Mouse (Mus musculus): Measurements from ENCODE around the gene Kcmf1.

Gene Kcmf1

DNA sequence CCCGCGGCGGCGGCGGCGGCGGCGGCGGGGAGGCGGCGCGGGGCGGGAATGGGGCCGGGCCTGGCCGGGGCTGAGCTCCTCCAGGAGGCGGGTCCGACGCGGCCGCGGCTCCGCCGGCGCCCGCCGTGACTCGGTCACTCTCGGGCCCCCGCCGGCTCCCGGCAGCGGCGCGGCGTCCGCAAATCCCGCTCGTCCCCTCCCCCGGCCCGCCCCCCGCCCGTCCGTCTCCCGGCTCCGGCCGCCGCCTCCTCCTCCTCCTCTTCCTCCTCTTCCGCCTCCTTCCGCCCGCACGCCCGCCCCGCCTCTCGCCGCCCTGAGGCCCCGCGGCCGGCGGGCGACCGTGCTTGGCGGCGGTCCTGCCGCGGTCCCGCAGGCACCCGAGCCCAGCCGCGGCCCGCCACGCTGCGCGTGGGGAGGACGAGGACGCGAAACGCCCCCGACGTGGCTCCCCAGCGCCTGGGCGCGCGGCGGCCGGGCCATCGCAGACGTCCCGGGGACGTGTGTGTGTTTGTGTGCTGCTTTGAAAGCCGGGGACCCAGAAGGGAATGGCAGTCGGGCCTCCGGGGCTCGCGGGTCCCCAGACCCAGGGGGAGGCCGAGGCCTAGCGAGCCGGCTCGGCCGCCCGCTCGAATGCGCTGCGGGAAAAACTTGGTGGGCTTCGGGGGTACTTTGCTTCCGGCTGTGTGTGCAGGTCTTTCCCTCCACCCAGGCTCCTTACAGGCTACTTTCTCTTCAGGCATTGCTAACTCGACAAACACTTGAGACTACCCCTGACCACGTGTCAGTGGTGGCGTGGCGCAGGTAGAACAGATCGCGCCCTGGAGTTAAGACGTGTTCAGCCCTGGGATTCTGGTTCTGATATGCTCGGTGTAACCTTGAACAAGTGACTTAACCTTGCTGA, at the start of gene Kcmf1:
Gene Kcmf1 (minus strand): TSS at position 199 of the 901 bp plus-strand sequence.
- DNase-seq = peak; percentile 68

GRCm38 (mm10) chr6:72949161-72949756, 49.5 kb upstream of the Kcmf1 start:
- DNase-seq = no peak

DNA sequence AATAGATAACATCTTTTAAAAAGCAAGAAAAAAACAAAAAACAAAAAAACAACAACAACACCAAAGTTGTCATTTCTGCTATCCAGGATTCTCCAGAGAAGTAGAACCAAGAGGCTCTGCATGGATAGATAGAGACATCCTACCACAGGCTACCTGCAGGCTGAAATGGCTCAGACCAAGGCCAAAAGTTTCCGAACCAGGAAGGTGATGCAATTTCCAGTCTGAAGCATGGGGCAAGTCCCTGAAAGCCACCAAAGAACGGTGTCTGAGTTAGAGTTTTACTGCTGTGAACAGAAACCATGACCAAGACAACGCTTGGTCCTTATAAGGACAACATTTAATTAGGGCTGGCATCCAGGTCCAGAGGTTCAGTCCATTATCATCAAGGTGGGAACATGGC, 48.6 kb upstream of the Kcmf1 start:
- DNase-seq = no peak

DNA sequence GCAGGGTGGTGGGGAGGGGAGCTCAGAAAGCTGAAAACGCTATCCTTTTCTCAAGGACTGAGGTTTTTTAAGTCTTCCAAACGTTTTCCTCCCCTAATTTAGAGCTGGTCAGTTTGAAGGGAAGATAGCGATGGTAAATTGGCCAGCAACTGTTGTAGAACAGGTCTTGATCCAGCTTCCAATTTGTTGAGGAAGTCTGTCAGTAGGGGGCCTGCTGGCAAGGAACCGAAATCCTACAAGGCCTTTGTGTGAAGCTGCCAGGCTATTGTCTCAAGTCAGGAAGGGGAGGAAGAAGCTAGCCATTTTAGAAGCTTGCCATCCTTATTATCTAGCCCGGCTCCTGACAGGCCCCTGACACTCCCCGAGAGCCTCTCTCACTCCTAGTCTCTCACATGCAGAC, 48.2 kb upstream of the Kcmf1 start:
- no peak for DNase-seq

- peak; percentile 73 for DNase-seq
These were observed 40.7 kb upstream of the Kcmf1 start for GRCm38 (mm10) chr6:72940493-72940892.

GRCm38 (mm10) chr6:72937859-72938258, 38.1 kb upstream of the Kcmf1 start:
- DNase-seq = no peak

DNA sequence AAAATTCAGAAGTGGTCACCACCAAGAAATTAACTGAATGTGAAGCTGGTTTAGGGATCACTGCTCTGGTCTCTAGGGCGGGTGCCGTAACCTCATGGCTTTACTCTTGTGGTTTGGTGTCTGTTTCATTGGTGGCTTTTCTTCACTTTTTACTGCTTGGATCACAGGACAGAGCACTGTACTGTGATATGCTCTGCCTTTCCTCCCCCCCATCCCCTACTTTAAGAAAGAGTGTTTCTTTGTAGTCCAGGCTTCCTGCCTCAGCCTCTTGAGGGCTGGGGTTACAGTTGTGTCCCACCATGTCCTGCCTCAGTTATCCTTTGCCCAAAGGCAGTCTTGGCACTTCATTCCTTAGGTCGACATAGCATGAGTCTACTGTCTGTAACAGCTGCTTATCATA, 37.7 kb upstream of the Kcmf1 start:
- no peak for DNase-seq

GRCm38 (mm10) chr6:72932955-72933354, 33.2 kb upstream of the Kcmf1 start:
- no peak for DNase-seq

DNA sequence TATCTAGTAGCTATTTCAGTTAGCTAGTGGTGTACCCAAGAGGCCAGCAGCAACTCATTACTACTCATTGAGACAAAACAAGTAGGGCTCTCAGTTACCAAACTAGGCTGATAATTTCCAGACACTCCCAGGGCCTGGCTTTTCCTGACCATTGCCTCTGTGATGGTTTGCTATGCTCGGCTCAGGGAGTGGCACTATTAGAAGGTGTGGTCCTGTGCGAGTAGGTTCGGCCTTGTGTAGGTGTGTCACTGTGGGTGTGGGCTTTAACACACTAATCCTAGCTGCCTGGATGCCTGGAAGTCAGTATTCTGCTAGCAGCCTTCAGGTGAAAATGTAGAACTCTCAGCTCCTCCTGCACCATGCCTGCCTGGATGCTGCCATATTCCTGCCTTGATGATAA, 31.8 kb upstream of the Kcmf1 start:
- DNase-seq = no peak

- DNase-seq = no peak
These were observed 30.1 kb upstream of the Kcmf1 start for GRCm38 (mm10) chr6:72929795-72930398.

DNA sequence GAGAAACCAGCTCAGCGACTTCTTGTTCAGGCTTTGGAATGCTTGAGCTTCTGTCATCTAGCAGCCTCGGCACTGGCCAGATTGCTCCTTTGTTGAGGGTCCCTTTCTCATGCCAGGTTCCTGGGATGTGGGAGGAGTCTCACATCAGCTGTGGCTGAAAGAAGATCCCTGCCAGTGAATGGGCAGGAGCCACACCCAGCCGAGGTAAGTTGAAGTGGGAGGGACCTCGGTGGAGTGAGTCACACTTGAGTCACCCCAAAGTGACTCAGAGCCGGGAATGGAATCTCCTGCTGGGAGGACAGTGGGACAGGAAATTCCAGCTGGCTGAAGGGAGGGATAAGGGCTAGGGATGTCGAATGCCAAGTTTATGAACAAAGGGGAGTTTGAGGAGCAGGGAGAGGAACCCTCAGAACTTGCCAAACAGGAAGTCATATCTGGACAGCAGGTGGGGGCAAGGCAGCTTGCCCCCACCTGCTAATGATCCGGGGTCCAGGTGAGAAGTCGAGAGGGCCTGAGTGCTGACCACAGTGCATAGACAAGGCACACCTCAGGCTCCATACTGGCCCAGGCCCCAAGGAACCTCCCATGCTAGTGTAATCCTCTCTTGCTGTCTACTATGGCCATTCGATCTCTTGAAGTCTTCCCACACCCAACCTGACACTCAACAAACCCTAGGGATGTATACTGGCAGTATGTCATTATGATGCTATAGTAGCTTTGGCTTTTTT, 27.1 kb upstream of the Kcmf1 start:
- DNase-seq = no peak

DNA sequence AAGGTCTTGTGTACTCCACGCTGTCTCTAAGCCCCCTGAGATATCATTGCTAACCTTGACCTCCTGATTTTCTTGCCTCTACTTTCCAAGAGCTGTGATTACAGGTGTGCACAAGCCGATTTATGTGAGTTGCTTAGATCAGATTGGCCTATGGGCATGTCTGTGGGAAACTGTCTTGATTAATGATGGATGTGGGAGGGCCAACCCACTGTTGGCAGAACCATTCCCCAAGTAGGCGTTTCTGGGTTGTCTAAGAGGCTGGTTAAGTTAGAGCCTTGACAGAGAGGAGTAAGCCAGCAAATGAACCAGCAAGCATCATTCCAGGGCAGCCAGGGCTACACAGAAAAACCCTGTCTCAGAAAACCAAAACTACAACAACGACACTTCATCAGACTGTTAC, 26.3 kb upstream of the Kcmf1 start:
- no peak for DNase-seq

GRCm38 (mm10) chr6:72923381-72923780, 23.6 kb upstream of the Kcmf1 start:
- no peak for DNase-seq

- DNase-seq = no peak
These were observed 21.3 kb upstream of the Kcmf1 start for GRCm38 (mm10) chr6:72921081-72921480.

DNA sequence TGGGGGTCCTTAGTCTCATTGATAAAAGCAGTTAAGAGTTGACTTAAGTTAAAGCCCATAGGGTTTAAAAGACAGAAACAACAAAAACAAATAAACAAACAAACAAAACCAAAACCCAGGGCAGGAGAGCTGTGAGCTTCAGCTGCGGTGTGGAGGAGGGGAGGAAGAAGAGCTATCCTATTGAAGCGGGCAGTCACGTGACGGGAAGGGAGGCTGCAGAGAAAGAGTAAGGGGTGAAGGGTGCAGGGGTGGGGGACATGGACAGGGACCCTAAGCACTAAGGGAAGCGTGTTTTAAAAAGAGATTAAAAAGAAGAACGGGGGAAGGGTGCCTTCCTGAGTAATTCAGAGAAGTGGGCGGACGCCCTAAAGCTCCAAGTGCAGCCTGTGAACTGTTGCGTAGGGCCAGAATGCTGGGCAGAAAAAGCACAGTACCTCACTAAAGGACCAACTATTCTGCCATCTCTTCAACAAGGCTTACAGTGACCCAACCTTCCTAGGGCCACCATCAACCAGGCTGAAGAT, 18.8 kb upstream of the Kcmf1 start:
- no peak for DNase-seq

- no peak for DNase-seq
These were observed 16.6 kb upstream of the Kcmf1 start for GRCm38 (mm10) chr6:72916330-72916729.

GRCm38 (mm10) chr6:72914087-72914749, 14.4 kb upstream of the Kcmf1 start:
- DNase-seq = no peak

DNA sequence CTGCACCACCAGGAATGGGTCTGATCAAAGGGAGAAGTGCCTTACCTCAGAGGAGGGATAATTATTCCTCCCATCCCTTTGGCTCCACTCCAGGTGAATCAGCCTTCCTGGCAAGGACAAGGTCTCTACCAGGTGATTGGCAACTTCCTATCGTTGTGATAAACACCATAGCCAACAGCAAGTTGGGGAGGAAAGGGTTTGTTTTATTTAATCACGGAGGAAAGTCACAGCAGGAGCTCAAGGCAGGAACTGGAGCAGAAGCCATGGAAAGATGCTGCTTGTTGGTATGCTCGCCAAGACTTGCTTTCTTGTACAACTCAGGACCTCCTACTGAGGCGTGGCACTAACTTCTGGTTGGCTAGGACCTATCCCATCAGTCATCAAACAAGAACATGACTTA, 11.5 kb upstream of the Kcmf1 start:
- no peak for DNase-seq

GRCm38 (mm10) chr6:72902254-72902990, 2.6 kb upstream of the Kcmf1 start:
- no peak for DNase-seq

DNA sequence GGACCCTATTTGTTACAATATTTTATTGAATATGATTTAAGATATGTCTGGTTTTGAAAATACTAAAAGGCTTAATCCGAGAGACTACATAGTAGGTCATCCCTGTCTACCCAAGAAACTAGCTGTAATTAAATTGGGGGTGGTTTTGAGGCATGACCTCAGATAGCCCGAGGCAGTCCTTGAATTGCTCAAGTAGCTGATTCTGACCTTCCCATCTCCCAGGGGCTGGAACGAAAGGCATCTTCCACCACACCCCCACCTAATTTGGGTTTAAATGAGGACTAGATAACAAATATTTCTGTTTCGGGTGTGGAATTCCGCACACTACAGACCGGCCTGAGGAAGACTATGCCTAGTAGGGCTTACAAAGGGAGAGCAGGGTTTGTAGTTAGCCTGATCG, 1.2 kb upstream of the Kcmf1 start:
- DNase-seq = no peak

GRCm38 (mm10) chr6:72899201-72899780, 488 bp downstream of the Kcmf1 start:
- no peak for DNase-seq
